ENCODE assay signal across 8 mouse cellular contexts in genomic region chr4:81764026-81764867, GRCm38 (mm10).
A peak's percentile ranks its signal among the peaks of the same experiment; 100 is the strongest.
DNase-seq lines count a peak whose midpoint lies in the region; ATAC-seq and TF ChIP-seq lines count a peak whose summit lies in the region.

No protein-coding gene starts in this region.

- no peak overlapping the region; the same call in 1 of the 2 replicates for H3K27ac ChIP-seq in cerebellum, adult 2 months (ENCODE audit: insufficient read depth, low read length)
- H3K27ac ChIP-seq in intestine, embryonic 15.5 days = no peak overlapping the region

- H3K4me2 ChIP-seq in intestine, embryonic 15.5 days (replicated peaks) = peak overlapping the region; percentile 20; the same call in 1 of the 2 replicates

- 69% methylated on average over 11 of the region's 11 CpGs for WGBS in cerebellum, adult 2 months
- WGBS in intestine, embryonic 15.5 days = 40% methylated on average over 11 of the region's 11 CpGs

- no peak for TF ChIP-seq POLR2A in cerebellum, adult 2 months (IDR thresholded peaks at IDR 0.05; ENCODE audit: borderline replicate concordance, insufficient read depth, low read length)

- H3K27me3 ChIP-seq in cerebellum, adult 2 months (ENCODE audit: control insufficient read depth, insufficient read depth, low read length) = no peaks in the 10 kb centered on the region
- no peaks in the 10 kb centered on the region for H3K27me3 ChIP-seq in intestine, embryonic 15.5 days (replicated peaks)

- no peaks in the 10 kb centered on the region for H3K4me1 ChIP-seq in cerebellum, adult 2 months (ENCODE audit: control insufficient read depth, insufficient read depth, low read length)
- peaks cover 15% of the 10 kb centered on the region; the same call in 1 of the 2 replicates for H3K4me1 ChIP-seq in intestine, embryonic 15.5 days (replicated peaks)

- no peaks in the 10 kb centered on the region for H3K9me3 ChIP-seq in intestine, embryonic 15.5 days

- H3K9ac ChIP-seq in intestine, embryonic 15.5 days = no peak overlapping the region

- peak; percentile 12 to 25 for DNase-seq in cerebellum, adult 2 months
- DNase-seq in cerebellum, adult 11 months = no peak
- DNase-seq in embryo, embryonic 10 days (ENCODE audit: low spot score) = peak; percentile 46
- peak; percentile 40 for DNase-seq in gonadal fat pad, adult 2 months (ENCODE audit: low read depth)
- peak; percentile 22 for DNase-seq in mesoderm, embryonic 11.5 days (ENCODE audit: low read depth, low spot score)
- DNase-seq in testis, postnatal 10 days (ENCODE audit: low spot score) = peak; percentile 55

- peak; percentile 59; the same call in 1 of the 2 replicates for ATAC-seq in intestine, embryonic 15.5 days
- no peak for ATAC-seq in erythroid progenitor cell, adult 5-6 weeks (replicated peaks; ENCODE audit: low FRiP score, poor library complexity, severe bottlenecking)

- no peak for TF ChIP-seq CTCF in cerebellum, adult 2 months (IDR thresholded peaks at IDR 0.05; ENCODE audit: borderline replicate concordance, insufficient read depth, low read depth, low read length)

- H3K36me3 ChIP-seq in intestine, embryonic 15.5 days = no peaks in the 10 kb centered on the region

- no peak overlapping the region for H3K4me3 ChIP-seq in cerebellum, adult 2 months (replicated peaks; ENCODE audit: insufficient read depth, low read depth, low read length)
- no peak overlapping the region for H3K4me3 ChIP-seq in intestine, embryonic 15.5 days (replicated peaks)
